Mouse (Mus musculus): ENCODE data around the gene Pax2.
"Not testable (repeated sequence)": the region's sequence is repeated elsewhere in the genome, so short reads cannot be mapped to it uniquely, and the experiment has no call there.

Gene Pax2

GRCm38 (mm10) chr19:44834218-44835041 lies 78.6 kb downstream of the Pax2 start:
- peak; percentile 17 for DNase-seq (ENCODE audit: extremely low spot score, low spot score)

- DNase-seq (ENCODE audit: extremely low spot score, low spot score): peak; percentile 53
These were observed 79.4 kb downstream of the Pax2 start for GRCm38 (mm10) chr19:44835042-44835930.

- peak; percentile 63 for DNase-seq (ENCODE audit: extremely low spot score, low spot score)
These were observed 80.4 kb downstream of the Pax2 start for GRCm38 (mm10) chr19:44835931-44836861.

- peak; percentile 47 for DNase-seq (ENCODE audit: extremely low spot score, low spot score)
These were observed 81.8 kb downstream of the Pax2 start for GRCm38 (mm10) chr19:44837426-44838205.

GRCm38 (mm10) chr19:44838321-44838720 lies 82.5 kb downstream of the Pax2 start:
- peak; percentile 42 for DNase-seq (ENCODE audit: extremely low spot score, low spot score)

GRCm38 (mm10) chr19:44842661-44843060 lies 86.8 kb downstream of the Pax2 start:
- not testable (repeated sequence) for DNase-seq (ENCODE audit: extremely low spot score, low spot score)

- DNase-seq (ENCODE audit: extremely low spot score, low spot score): peak; percentile 12
These were observed 93.6 kb downstream of the Pax2 start for GRCm38 (mm10) chr19:44849465-44849864.

GRCm38 (mm10) chr19:44858671-44859070 lies 102.8 kb downstream of the Pax2 start:
- no peak for DNase-seq (ENCODE audit: extremely low spot score, low spot score)

GRCm38 (mm10) chr19:44868766-44869165 lies 112.9 kb downstream of the Pax2 start:
- DNase-seq (ENCODE audit: extremely low spot score, low spot score): peak; percentile 11

- no peak for DNase-seq (ENCODE audit: extremely low spot score, low spot score)
These were observed 118.5 kb downstream of the Pax2 start for GRCm38 (mm10) chr19:44874186-44874898.

- DNase-seq (ENCODE audit: extremely low spot score, low spot score): peak; percentile 10
These were observed 119.1 kb downstream of the Pax2 start for GRCm38 (mm10) chr19:44874928-44875327.

GRCm38 (mm10) chr19:44875718-44876117 lies 119.9 kb downstream of the Pax2 start:
- no peak for DNase-seq (ENCODE audit: extremely low spot score, low spot score)

GRCm38 (mm10) chr19:44876529-44876928 lies 120.7 kb downstream of the Pax2 start:
- DNase-seq (ENCODE audit: extremely low spot score, low spot score): no peak

GRCm38 (mm10) chr19:44882552-44883024 lies 126.7 kb downstream of the Pax2 start:
- peak; percentile 61 for DNase-seq (ENCODE audit: extremely low spot score, low spot score)

GRCm38 (mm10) chr19:44884331-44884730 lies 128.5 kb downstream of the Pax2 start:
- no peak for DNase-seq (ENCODE audit: extremely low spot score, low spot score)

- no peak for DNase-seq (ENCODE audit: extremely low spot score, low spot score)
These were observed 130.6 kb downstream of the Pax2 start for GRCm38 (mm10) chr19:44886475-44886874.

Measured in neural tube, embryonic 10.5 days (tissue).